Mouse (Mus musculus) kidney, adult 2 months (tissue): ENCODE results near the gene Rd3l.

ENCODE experiments used
- CTCF ChIP-seq: fragments of 200-500 bp; conservative IDR thresholded peaks from 2 replicates; pipeline ENCODE4 v1.5.1; 2011; ENCODE audit warnings: low read depth, mild to moderate bottlenecking, control low read depth, low read length, moderate library complexity, mixed read lengths; ENCODE audit not compliant: insufficient read depth, insufficient read length
- POLR2A ChIP-seq: fragments of 200-500 bp; IDR thresholded peaks from one replicate; pipeline ENCODE4 v1.6.1; 2011; ENCODE audit warnings: low read depth, low read length, control low read depth

DNA sequence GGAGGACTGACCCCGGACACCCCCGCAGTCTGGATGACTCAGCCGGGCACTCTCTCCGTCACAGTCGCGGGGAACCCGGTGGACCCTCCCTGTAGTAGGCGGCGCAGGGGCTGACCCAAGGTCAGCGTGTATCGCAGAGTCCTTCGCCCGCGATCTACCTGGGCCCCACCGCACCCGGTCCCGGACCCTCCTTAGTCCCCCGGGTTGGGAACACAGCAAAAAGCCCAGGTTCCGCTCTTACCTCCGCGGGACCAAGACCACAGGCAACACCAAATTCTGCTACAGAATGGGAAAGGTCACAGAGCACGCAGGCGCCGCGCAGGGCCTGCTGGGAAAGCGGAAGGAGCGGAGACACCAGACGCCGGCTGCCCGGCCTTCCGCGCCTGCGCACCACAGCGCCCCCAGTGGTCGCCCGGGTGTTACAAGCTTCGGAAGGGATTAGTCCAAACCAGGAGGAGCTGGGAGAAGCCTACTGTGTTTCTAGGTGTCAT, 14.4 kb downstream of the Rd3l start, which contains the start of gene Atp5mpl:
- TF ChIP-seq CTCF (peak; percentile 78), POLR2A (peak; percentile 50)
